In the genomic region with DNA sequence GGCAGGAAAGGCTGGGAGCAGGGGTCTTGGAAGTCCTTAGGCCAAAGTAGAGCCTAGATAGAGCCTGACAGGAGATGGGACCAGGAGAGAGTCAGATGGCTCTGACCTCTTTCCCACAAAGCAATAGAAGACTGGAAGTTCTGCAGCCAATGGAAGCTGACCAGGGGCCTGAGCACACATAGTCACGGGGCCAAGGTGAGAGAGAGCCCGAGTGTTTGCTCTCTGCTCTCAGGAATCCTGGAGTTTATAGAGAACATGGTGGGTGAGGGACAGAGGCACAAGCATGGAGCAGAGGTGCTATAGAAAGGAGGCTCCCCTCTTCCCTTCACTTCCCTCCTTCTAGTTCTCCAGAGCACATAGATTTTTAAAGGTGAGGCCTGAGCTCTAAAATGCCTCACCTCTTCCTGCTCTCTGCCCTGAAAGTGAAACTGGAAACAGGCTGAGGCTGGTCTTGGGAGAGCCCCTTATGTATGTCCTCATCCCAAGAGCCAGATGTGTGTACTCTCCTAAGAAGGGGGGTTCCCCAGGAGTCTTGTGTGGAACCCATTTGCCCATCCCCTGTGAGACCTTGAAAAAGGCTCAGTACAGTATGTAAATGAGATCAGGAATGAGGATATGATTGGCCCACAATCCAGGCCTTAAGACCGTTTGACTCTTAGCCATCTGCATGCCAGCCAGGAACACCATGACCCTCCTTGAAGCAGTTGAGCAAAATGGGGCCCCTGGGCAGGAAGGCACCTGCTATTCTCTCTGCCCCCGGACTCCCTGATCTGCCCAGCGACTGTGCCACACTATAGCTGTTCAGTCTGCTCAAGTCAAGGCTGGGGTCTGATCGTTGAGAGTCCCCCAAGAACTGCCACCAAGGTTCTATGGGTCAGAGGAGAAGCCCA, we compare ENCODE assay signal across 8 mouse cellular contexts. TPM values are rescaled to one million over a fixed set of nuclear protein-coding genes. Genes with fewer than 3 reads are reported as not detected.
DNase-seq lines count a peak whose midpoint lies in the region; ATAC-seq and TF ChIP-seq lines count a peak whose summit lies in the region.

No protein-coding gene starts in this region.

- no peaks in the 10 kb centered on the region for H3K36me3 ChIP-seq in limb, embryonic 15.5 days
- no peaks in the 10 kb centered on the region for H3K36me3 ChIP-seq in stomach, embryonic 16.5 days (ENCODE audit: control insufficient read depth, insufficient read depth, low read length)

- H3K4me1 ChIP-seq in limb, embryonic 15.5 days, result peaks cover 40% of the 10 kb centered on the region
- H3K4me1 ChIP-seq in stomach, embryonic 16.5 days (ENCODE audit: control insufficient read depth, insufficient read depth, low read length), result peaks cover 31% of the 10 kb centered on the region

- 59% methylated on average over 6 of the region's 6 CpGs for WGBS in limb, embryonic 15.5 days
- WGBS in stomach, embryonic 16.5 days, result 65% methylated on average over 6 of the region's 6 CpGs

- no peak for ATAC-seq in limb, embryonic 15.5 days (ENCODE audit: insufficient number of reproducible peaks, low FRiP score, low TSS enrichment, low read depth)
- ATAC-seq in stomach, embryonic 16.5 days (ENCODE audit: insufficient read depth, low FRiP score), result no peak

- intact Hi-C loops in gastrocnemius, adult 2 months (cut with DNase I), result no loop called here
- intact Hi-C loops in gastrocnemius, postnatal 36 days (cut with DNase I), result no loop called here

- peak overlapping the region; percentile 87 for H3K27ac ChIP-seq in gastrocnemius, adult 2 months
- H3K27ac ChIP-seq in limb, embryonic 15.5 days, result peak overlapping the region; percentile 44; the same call in 1 of the 2 replicates
- peak overlapping the region; percentile 76 for H3K27ac ChIP-seq in stomach, embryonic 16.5 days (ENCODE audit: low read length)

- TF ChIP-seq CTCF in gastrocnemius, adult 2 months (IDR thresholded peaks at IDR 0.05), result no peak

- H3K9ac ChIP-seq in limb, embryonic 15.5 days, result no peak overlapping the region
- peak overlapping the region; percentile 42; the same call in 1 of the 2 replicates for H3K9ac ChIP-seq in stomach, embryonic 16.5 days (ENCODE audit: low read length)

- no peak overlapping the region for H3K4me2 ChIP-seq in limb, embryonic 15.5 days
- H3K4me2 ChIP-seq in stomach, embryonic 16.5 days (ENCODE audit: low read depth, low read length), result peak overlapping the region; percentile 27; the same call in 1 of the 2 replicates

- peak; percentile 64 for DNase-seq in gastrocnemius, adult 2 months
- DNase-seq in gastrocnemius, postnatal 36 days, result no peak
- peak; percentile 47 for DNase-seq in testis, postnatal 14 days (ENCODE audit: low spot score)
- no peak for DNase-seq in testis, postnatal 10 days (ENCODE audit: low spot score)
- no peak for DNase-seq in layer of hippocampus, postnatal 10 days (ENCODE audit: low spot score in 2 of 2)
- no peak for DNase-seq in thymus, postnatal 25 days

- H3K27me3 ChIP-seq in limb, embryonic 15.5 days, result no peaks in the 10 kb centered on the region
- no peaks in the 10 kb centered on the region for H3K27me3 ChIP-seq in stomach, embryonic 16.5 days (ENCODE audit: control insufficient read depth, insufficient read depth, low read length)

- no peaks in the 10 kb centered on the region for H3K9me3 ChIP-seq in limb, embryonic 15.5 days
- H3K9me3 ChIP-seq in stomach, embryonic 16.5 days (replicated peaks; ENCODE audit: control insufficient read depth, low read length), result no peaks in the 10 kb centered on the region

- no peak overlapping the region for H3K4me3 ChIP-seq in gastrocnemius, adult 2 months
- H3K4me3 ChIP-seq in limb, embryonic 15.5 days, result no peak overlapping the region
- H3K4me3 ChIP-seq in stomach, embryonic 16.5 days (replicated peaks; ENCODE audit: low read length), result no peak overlapping the region

RNA-seq across cellular contexts. Expression of gene Irf2bpl, which starts 25.4 kb away (rescaled TPM):
- 10 to 100 TPM; 21.5 to 28.2 TPM for total RNA-seq in gastrocnemius, adult 2 months (2021)
- total RNA-seq in gastrocnemius, postnatal 36 days (2021), result 10 to 100 TPM; 18.6 to 23.7 TPM
- polyA plus RNA-seq in limb, embryonic 15.5 days (2015; fragmentation: Nextera tagmentation; extraction: Ambion mirVana), result 36.0 and 38.5 TPM in 2 replicates
- polyA plus RNA-seq in stomach, embryonic 16.5 days (2015; fragmentation: Nextera tagmentation; extraction: Ambion mirVana), result 10.1 and 11.7 TPM in 2 replicates
- 10 to 100 TPM; 77.9 to 81.5 TPM for total RNA-seq in layer of hippocampus, postnatal 10 days (2021)

Comparison
In these comparisons a context has a peak if more than half of its experiments do, and no peak if none do; other contexts are left out.
1. DNase-seq: peak in gastrocnemius, adult 2 months (single experiment) and testis, postnatal 14 days (single experiment); none in gastrocnemius, postnatal 36 days (0 of 2), testis, postnatal 10 days (single experiment), layer of hippocampus, postnatal 10 days (0 of 2) and thymus, postnatal 25 days (single experiment).
2. Peak in every context shown above with its lines, with median percentiles within 50 percentile points of each other: H3K27ac ChIP-seq.